Mouse (Mus musculus): ENCODE results near the gene Tshz3. TPM values are rescaled to one million over a fixed set of nuclear protein-coding genes. Genes with fewer than 3 reads are reported as not detected.

Tshz3 gene
- polyA plus RNA-seq (2015; fragmentation: Nextera tagmentation; extraction: Ambion mirVana) = 0.73 and 0.97 TPM in 2 replicates

DNA sequence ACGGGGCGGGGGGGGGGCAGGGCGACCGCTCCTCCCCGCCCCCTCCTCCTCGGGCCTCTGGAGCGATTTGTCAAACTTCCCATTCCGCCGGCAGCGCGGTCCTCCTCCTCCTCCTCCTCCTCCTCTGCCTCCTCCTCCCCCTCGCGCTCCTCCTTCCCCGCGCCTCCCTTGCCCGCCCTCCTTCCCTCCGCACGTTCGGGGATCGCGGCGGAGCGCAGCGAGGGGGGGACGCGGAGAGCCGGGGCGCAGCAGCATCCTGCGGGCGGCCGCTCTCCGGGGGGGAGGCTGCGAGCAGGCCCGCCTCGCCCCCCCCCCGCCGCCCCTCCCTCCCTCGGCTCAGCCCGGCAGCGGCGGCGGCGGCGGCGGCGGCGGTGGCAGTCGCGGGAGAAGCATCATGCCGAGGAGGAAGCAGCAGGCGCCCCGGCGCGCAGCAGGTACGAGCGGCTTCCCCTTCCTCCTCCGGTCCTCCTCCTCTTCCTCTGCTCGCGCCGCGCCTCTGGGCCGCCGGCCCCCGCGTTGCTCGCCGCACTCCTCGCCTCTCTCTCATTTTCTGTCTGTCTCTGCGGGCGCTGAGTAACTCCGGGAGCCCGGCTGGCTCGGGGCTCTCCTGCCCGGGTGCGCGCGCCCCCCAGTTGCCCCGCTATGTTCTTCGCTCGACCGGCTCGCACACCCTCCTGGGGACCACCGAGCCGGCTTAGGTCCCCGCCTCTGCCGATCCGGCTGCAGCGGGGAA is at the start of gene Tshz3:
Tshz3 (plus strand) TSS at position 263 of the 733 bp plus-strand sequence.
- H3K36me3 ChIP-seq = no peaks in the 10 kb centered on the region
- WGBS (ENCODE audit: insufficient replicate concordance) = under 1% methylated on average over 33 of the region's 88 CpGs
- H3K9me3 ChIP-seq (replicated peaks) = no peaks in the 10 kb centered on the region
- ATAC-seq (ENCODE audit: low read depth) = peak; percentile 41
- H3K4me1 ChIP-seq (replicated peaks) = peaks cover 12% of the 10 kb centered on the region
- H3K4me2 ChIP-seq = peak within 1 kb of the TSS; percentile 71
- H3K27me3 ChIP-seq = peaks cover 84% of the 10 kb centered on the region
- peak within 1 kb of the TSS; percentile 60 for H3K4me3 ChIP-seq (replicated peaks)
- peak within 1 kb of the TSS; percentile 56; the same call in 1 of the 2 replicates for H3K9ac ChIP-seq
- no peak within 1 kb of the TSS for H3K27ac ChIP-seq
- DNase-seq = no peak

DNA sequence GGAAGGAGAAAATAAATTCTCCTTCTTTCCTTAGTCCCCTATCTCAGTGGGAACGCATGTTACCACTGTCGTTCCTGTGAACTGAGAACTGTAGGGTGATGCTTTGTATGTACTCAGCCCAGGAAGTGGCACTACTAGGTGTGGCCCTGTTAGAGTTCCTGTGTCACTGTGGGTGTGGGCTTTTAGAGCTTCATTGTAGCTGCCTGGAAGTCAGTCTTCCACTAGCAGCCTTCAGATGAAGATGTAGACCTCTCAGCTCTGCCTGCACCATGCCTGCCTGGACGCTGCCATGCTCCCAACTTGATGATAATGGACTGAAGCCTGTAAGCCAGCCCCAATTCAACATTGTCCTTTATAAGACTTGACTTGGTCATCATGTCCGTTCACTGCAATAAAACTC is 42.0 kb upstream of the Tshz3 start:
- no peak overlapping the region for H3K4me2 ChIP-seq
- H3K27me3 ChIP-seq = no peaks in the 10 kb centered on the region
- 74% methylated on average over 4 of the region's 4 CpGs for WGBS (ENCODE audit: insufficient replicate concordance)
- ATAC-seq (ENCODE audit: low read depth) = no peak
- no peak overlapping the region for H3K27ac ChIP-seq
- no peaks in the 10 kb centered on the region for H3K9me3 ChIP-seq (replicated peaks)
- no peaks in the 10 kb centered on the region for H3K4me1 ChIP-seq (replicated peaks)
- H3K4me3 ChIP-seq (replicated peaks) = no peak overlapping the region
- DNase-seq = no peak
- no peaks in the 10 kb centered on the region for H3K36me3 ChIP-seq
- no peak overlapping the region for H3K9ac ChIP-seq

GRCm38 (mm10) chr7:36656401-36656800 is 41.5 kb upstream of the Tshz3 start:
- ATAC-seq (ENCODE audit: low read depth) = no peak
- H3K27ac ChIP-seq = no peak overlapping the region
- no peaks in the 10 kb centered on the region for H3K9me3 ChIP-seq (replicated peaks)
- H3K36me3 ChIP-seq = no peaks in the 10 kb centered on the region
- H3K27me3 ChIP-seq = no peaks in the 10 kb centered on the region
- no peak overlapping the region for H3K4me3 ChIP-seq (replicated peaks)
- H3K9ac ChIP-seq = no peak overlapping the region
- no peak overlapping the region for H3K4me2 ChIP-seq
- no peak for DNase-seq
- no peaks in the 10 kb centered on the region for H3K4me1 ChIP-seq (replicated peaks)

GRCm38 (mm10) chr7:36658331-36658730 is 39.6 kb upstream of the Tshz3 start:
- no peak overlapping the region for H3K9ac ChIP-seq
- H3K4me1 ChIP-seq (replicated peaks) = no peaks in the 10 kb centered on the region
- no peak overlapping the region for H3K4me2 ChIP-seq
- no peak for ATAC-seq (ENCODE audit: low read depth)
- H3K27me3 ChIP-seq = no peaks in the 10 kb centered on the region
- H3K4me3 ChIP-seq (replicated peaks) = no peak overlapping the region
- H3K36me3 ChIP-seq = no peaks in the 10 kb centered on the region
- no peaks in the 10 kb centered on the region for H3K9me3 ChIP-seq (replicated peaks)
- WGBS (ENCODE audit: insufficient replicate concordance) = 64% methylated on average over 5 of the region's 5 CpGs
- no peak for DNase-seq
- H3K27ac ChIP-seq = no peak overlapping the region

DNA sequence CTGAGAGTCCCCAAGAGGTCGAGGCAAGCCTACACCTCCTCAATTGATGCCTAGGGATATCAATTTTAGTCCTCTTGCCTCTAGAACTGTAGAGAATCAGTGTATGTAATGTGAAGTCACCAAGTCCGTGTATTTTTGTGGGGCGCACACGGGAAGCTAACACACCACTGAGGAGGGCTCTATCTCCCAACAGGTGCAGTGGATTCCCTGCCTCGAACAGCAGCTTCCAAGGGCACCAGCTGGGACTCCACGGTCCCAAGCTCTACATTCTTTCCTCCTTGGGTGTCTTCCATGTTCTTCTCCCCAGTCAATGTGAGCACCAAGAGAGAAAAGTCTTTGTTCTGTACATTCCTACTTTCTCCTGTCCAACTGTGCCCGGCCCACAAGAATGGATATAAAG is 38.7 kb upstream of the Tshz3 start:
- WGBS (ENCODE audit: insufficient replicate concordance) = 66% methylated on average over 7 of the region's 7 CpGs

DNA sequence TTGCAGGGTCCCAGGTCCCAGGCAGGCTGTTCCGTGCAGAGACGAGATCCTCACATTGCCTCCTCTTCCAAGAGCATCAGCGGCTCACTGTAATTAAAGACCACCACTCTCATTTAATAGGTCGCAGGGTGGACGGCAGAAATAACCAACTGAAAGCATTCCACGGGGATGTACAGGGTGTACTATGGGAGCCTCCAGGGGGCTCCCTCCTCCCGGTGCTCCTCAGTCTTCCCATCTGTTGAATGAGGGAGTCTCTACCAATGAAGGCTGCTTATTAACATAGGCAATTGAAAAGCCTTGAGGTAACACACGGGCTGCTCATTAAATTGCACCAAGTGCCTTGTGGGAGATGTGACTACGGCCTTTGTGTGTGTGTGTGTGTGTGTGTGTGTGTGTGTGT is 37.3 kb upstream of the Tshz3 start:
- no peak overlapping the region for H3K4me3 ChIP-seq (replicated peaks)
- no peaks in the 10 kb centered on the region for H3K36me3 ChIP-seq
- H3K9me3 ChIP-seq (replicated peaks) = no peaks in the 10 kb centered on the region
- no peak overlapping the region for H3K4me2 ChIP-seq
- WGBS (ENCODE audit: insufficient replicate concordance) = 56% methylated on average over 9 of the region's 9 CpGs
- ATAC-seq (ENCODE audit: low read depth) (no peak), DNase-seq (no peak)
- H3K4me1 ChIP-seq (replicated peaks) = no peaks in the 10 kb centered on the region
- H3K9ac ChIP-seq = no peak overlapping the region
- no peaks in the 10 kb centered on the region for H3K27me3 ChIP-seq
- no peak overlapping the region for H3K27ac ChIP-seq

More for the DNA sequence above, 38.7 kb upstream of the Tshz3 start:
- H3K27me3 ChIP-seq = no peaks in the 10 kb centered on the region
- H3K27ac ChIP-seq = no peak overlapping the region
- no peaks in the 10 kb centered on the region for H3K4me1 ChIP-seq (replicated peaks)
- ATAC-seq (ENCODE audit: low read depth) (no peak), DNase-seq (no peak)
- H3K9me3 ChIP-seq (replicated peaks) = no peaks in the 10 kb centered on the region
- no peaks in the 10 kb centered on the region for H3K36me3 ChIP-seq
- H3K9ac ChIP-seq = no peak overlapping the region
- H3K4me2 ChIP-seq = no peak overlapping the region
- no peak overlapping the region for H3K4me3 ChIP-seq (replicated peaks)

GRCm38 (mm10) chr7:36663431-36663830 is 34.5 kb upstream of the Tshz3 start:
- Histone ChIP-seq H3K4me2 (no peak overlapping the region), H3K27me3 (no peaks in the 10 kb centered on the region), H3K4me1 (replicated peaks) (no peaks in the 10 kb centered on the region), H3K36me3 (no peaks in the 10 kb centered on the region), H3K9ac (no peak overlapping the region), H3K27ac (no peak overlapping the region), H3K4me3 (replicated peaks) (no peak overlapping the region), H3K9me3 (replicated peaks) (no peaks in the 10 kb centered on the region)
- DNase-seq (no peak), ATAC-seq (ENCODE audit: low read depth) (no peak)
- 72% methylated on average over 7 of the region's 7 CpGs for WGBS (ENCODE audit: insufficient replicate concordance)

DNA sequence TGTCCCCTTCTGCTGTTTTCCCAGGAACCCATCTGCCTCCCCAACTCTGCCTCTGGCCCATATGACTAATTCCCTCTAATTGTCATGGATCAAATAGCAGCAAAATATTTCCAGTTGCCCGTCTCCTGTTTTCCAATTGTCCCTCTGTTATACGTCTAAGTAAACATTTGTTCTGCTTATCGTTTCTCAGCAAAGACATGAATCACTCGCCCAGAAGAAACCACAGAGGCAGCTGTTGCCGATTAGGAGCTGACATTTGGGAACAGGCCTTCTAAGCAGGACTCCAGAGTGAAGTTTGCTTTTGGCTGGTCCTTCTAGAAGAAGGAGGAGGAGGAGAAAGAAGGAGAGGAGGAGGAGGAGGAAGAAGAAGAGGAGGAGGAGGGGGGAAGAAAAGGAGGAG is 30.2 kb upstream of the Tshz3 start:
- no peak overlapping the region for H3K4me2 ChIP-seq
- no peak overlapping the region for H3K27ac ChIP-seq
- no peak overlapping the region for H3K4me3 ChIP-seq (replicated peaks)
- H3K9ac ChIP-seq = no peak overlapping the region
- ATAC-seq (ENCODE audit: low read depth) = no peak
- H3K27me3 ChIP-seq = no peaks in the 10 kb centered on the region
- no peak for DNase-seq
- H3K36me3 ChIP-seq = no peaks in the 10 kb centered on the region
- H3K9me3 ChIP-seq (replicated peaks) = no peaks in the 10 kb centered on the region
- H3K4me1 ChIP-seq (replicated peaks) = no peaks in the 10 kb centered on the region
- WGBS (ENCODE audit: insufficient replicate concordance) = 17% methylated on average over 5 of the region's 5 CpGs

GRCm38 (mm10) chr7:36678031-36678430 is 19.9 kb upstream of the Tshz3 start:
- no peak overlapping the region for H3K9ac ChIP-seq
- ATAC-seq (ENCODE audit: low read depth) = no peak
- H3K27ac ChIP-seq = no peak overlapping the region
- H3K36me3 ChIP-seq = no peaks in the 10 kb centered on the region
- no peak overlapping the region for H3K4me3 ChIP-seq (replicated peaks)
- H3K4me1 ChIP-seq (replicated peaks) = no peaks in the 10 kb centered on the region
- H3K9me3 ChIP-seq (replicated peaks) = no peaks in the 10 kb centered on the region
- no peak for DNase-seq
- no peak overlapping the region for H3K4me2 ChIP-seq
- peaks cover 44% of the 10 kb centered on the region for H3K27me3 ChIP-seq
- 14% methylated on average over 8 of the region's 8 CpGs for WGBS (ENCODE audit: insufficient replicate concordance)

DNA sequence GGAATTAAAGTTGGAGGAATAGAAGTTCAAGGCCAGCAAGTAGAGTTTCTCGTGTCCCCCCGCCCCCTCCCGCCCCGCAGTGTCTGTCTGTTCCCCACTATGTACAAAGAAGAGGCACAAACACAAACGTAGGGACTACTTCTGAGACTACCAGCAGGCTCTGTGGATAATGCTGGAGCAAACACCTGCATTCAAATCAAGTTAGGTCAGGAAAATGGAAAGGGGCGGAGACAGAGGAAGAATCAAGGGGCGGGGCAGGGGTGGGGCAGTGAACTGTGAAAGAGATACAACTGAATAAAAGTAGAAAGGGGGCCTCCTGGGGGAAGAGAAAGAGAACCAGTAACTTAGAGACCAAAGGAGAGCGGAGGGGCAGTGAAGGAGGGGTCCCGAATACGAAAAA is 19.4 kb upstream of the Tshz3 start:
- Histone ChIP-seq H3K27ac (no peak overlapping the region), H3K4me1 (replicated peaks) (no peaks in the 10 kb centered on the region), H3K9ac (no peak overlapping the region), H3K4me2 (no peak overlapping the region), H3K36me3 (no peaks in the 10 kb centered on the region), H3K4me3 (replicated peaks) (no peak overlapping the region), H3K9me3 (replicated peaks) (no peaks in the 10 kb centered on the region), H3K27me3 (peaks cover 44% of the 10 kb centered on the region)
- ATAC-seq (ENCODE audit: low read depth) = no peak
- 5% methylated on average over 10 of the region's 10 CpGs for WGBS (ENCODE audit: insufficient replicate concordance)
- DNase-seq = no peak

- H3K27ac ChIP-seq = no peak overlapping the region
- peaks cover 44% of the 10 kb centered on the region for H3K27me3 ChIP-seq
- no peaks in the 10 kb centered on the region for H3K4me1 ChIP-seq (replicated peaks)
- no peak for DNase-seq
- no peak overlapping the region for H3K9ac ChIP-seq
- H3K9me3 ChIP-seq (replicated peaks) = no peaks in the 10 kb centered on the region
- no peaks in the 10 kb centered on the region for H3K36me3 ChIP-seq
- H3K4me3 ChIP-seq (replicated peaks) = no peak overlapping the region
- WGBS (ENCODE audit: insufficient replicate concordance) = 7% methylated on average over 9 of the region's 9 CpGs
- no peak for ATAC-seq (ENCODE audit: low read depth)
- no peak overlapping the region for H3K4me2 ChIP-seq
These were observed 18.8 kb upstream of the Tshz3 start for GRCm38 (mm10) chr7:36679031-36679618.

GRCm38 (mm10) chr7:36679866-36680458 is 18.0 kb upstream of the Tshz3 start:
- Histone ChIP-seq H3K27ac (no peak overlapping the region), H3K4me1 (replicated peaks) (no peaks in the 10 kb centered on the region), H3K4me2 (no peak overlapping the region), H3K36me3 (no peaks in the 10 kb centered on the region), H3K9ac (no peak overlapping the region), H3K27me3 (peaks cover 44% of the 10 kb centered on the region), H3K9me3 (replicated peaks) (no peaks in the 10 kb centered on the region), H3K4me3 (replicated peaks) (no peak overlapping the region)
- 2% methylated on average over 18 of the region's 18 CpGs for WGBS (ENCODE audit: insufficient replicate concordance)
- DNase-seq (no peak), ATAC-seq (ENCODE audit: low read depth) (no peak)
